Mouse (Mus musculus): ENCODE measurements around the gene Vmn1r204. TPM values are rescaled to one million over a fixed set of nuclear protein-coding genes. Genes with fewer than 3 reads are reported as not detected.
"Not testable (repeated sequence)": the region's sequence is repeated elsewhere in the genome, so short reads cannot be mapped to it uniquely, and the experiment has no call there.

Vmn1r204 gene
- not detected in 2 replicates for polyA plus RNA-seq (2015; fragmentation: Nextera tagmentation; extraction: Ambion mirVana)

- ATAC-seq (ENCODE audit: insufficient number of reproducible peaks, low FRiP score, low TSS enrichment, low read depth); H3K27me3 ChIP-seq; H3K27ac ChIP-seq (replicated peaks): not testable (repeated sequence)
Observed at GRCm38 (mm10) chr13:22552898-22553297, at the start of gene Vmn1r204. Gene Vmn1r204, plus strand, starts transcription at chr13:22553198.

GRCm38 (mm10) chr13:22505281-22505680 lies 47.7 kb upstream of the Vmn1r204 start, which contains the start of gene Vmn1r202:
Gene Vmn1r202, minus strand, starts transcription at chr13:22505381.
- no peak for ATAC-seq (ENCODE audit: insufficient number of reproducible peaks, low FRiP score, low TSS enrichment, low read depth)
- H3K4me1 ChIP-seq, result no peaks in the 10 kb centered on the region
- no peaks in the 10 kb centered on the region for H3K27me3 ChIP-seq
- no peak within 1 kb of the TSS for H3K4me3 ChIP-seq (replicated peaks)
- H3K9me3 ChIP-seq (replicated peaks), result no peaks in the 10 kb centered on the region
- H3K9ac ChIP-seq, result no peak within 1 kb of the TSS
- H3K4me2 ChIP-seq (replicated peaks), result no peak within 1 kb of the TSS
- no peak within 1 kb of the TSS for H3K27ac ChIP-seq (replicated peaks)
- no peaks in the 10 kb centered on the region for H3K36me3 ChIP-seq

More at GRCm38 (mm10) chr13:22552898-22553297, at the start of gene Vmn1r204:
- H3K4me1 ChIP-seq; H3K9ac ChIP-seq; H3K4me2 ChIP-seq (replicated peaks); H3K36me3 ChIP-seq; H3K9me3 ChIP-seq (replicated peaks); H3K4me3 ChIP-seq (replicated peaks): not testable (repeated sequence)
- 63% methylated on average over 1 of the region's 1 CpGs for WGBS

- no peaks in the 10 kb centered on the region for H3K4me1 ChIP-seq
- H3K27me3 ChIP-seq, result no peaks in the 10 kb centered on the region
- H3K4me2 ChIP-seq (replicated peaks), result no peak within 1 kb of the TSS
- H3K27ac ChIP-seq (replicated peaks), result no peak within 1 kb of the TSS
- no peaks in the 10 kb centered on the region for H3K36me3 ChIP-seq
- H3K9ac ChIP-seq, result no peak within 1 kb of the TSS
- H3K9me3 ChIP-seq (replicated peaks), result no peaks in the 10 kb centered on the region
- no peak for ATAC-seq (ENCODE audit: insufficient number of reproducible peaks, low FRiP score, low TSS enrichment, low read depth)
- H3K4me3 ChIP-seq (replicated peaks), result no peak within 1 kb of the TSS
Observed at GRCm38 (mm10) chr13:22517814-22518213, 35.2 kb upstream of the Vmn1r204 start, which contains the start of gene Vmn1r203. Gene Vmn1r203, plus strand, starts transcription at chr13:22518114.

- not testable (repeated sequence) for H3K27ac ChIP-seq (replicated peaks); H3K4me1 ChIP-seq; H3K4me3 ChIP-seq (replicated peaks); H3K9ac ChIP-seq; H3K27me3 ChIP-seq; H3K9me3 ChIP-seq (replicated peaks); H3K36me3 ChIP-seq; H3K4me2 ChIP-seq (replicated peaks); ATAC-seq (ENCODE audit: insufficient number of reproducible peaks, low FRiP score, low TSS enrichment, low read depth)
- WGBS, result 78% methylated on average over 3 of the region's 3 CpGs
Observed at GRCm38 (mm10) chr13:22574911-22575310, 21.9 kb downstream of the Vmn1r204 start.

GRCm38 (mm10) chr13:22583336-22583735 lies 30.3 kb downstream of the Vmn1r204 start:
- not testable (repeated sequence) for H3K9me3 ChIP-seq (replicated peaks); H3K9ac ChIP-seq; H3K36me3 ChIP-seq; H3K27ac ChIP-seq (replicated peaks); ATAC-seq (ENCODE audit: insufficient number of reproducible peaks, low FRiP score, low TSS enrichment, low read depth); H3K4me1 ChIP-seq; H3K27me3 ChIP-seq; H3K4me2 ChIP-seq (replicated peaks); H3K4me3 ChIP-seq (replicated peaks)
- 79% methylated on average over 14 of the region's 14 CpGs for WGBS

GRCm38 (mm10) chr13:22592900-22593299 lies 39.9 kb downstream of the Vmn1r204 start, which contains the start of gene Vmn1r205:
Gene Vmn1r205, minus strand, starts transcription at chr13:22593000.
- Histone ChIP-seq H3K4me1 (no peaks in the 10 kb centered on the region), H3K36me3 (no peaks in the 10 kb centered on the region), H3K9me3 (replicated peaks) (no peaks in the 10 kb centered on the region), H3K4me2 (replicated peaks) (no peak within 1 kb of the TSS), H3K4me3 (replicated peaks) (no peak within 1 kb of the TSS), H3K27ac (replicated peaks) (no peak within 1 kb of the TSS), H3K27me3 (no peaks in the 10 kb centered on the region), H3K9ac (no peak within 1 kb of the TSS)
- 84% methylated on average over 3 of the region's 3 CpGs for WGBS
- no peak for ATAC-seq (ENCODE audit: insufficient number of reproducible peaks, low FRiP score, low TSS enrichment, low read depth)

Other genes with a start within 250 kb of the Vmn1r204 start
- not detected in 2 replicates for gene Vmn1r197, start 228.6 kb upstream of the Vmn1r204 start, polyA plus RNA-seq (2015; fragmentation: Nextera tagmentation; extraction: Ambion mirVana)
- gene Vmn1r198, start 202.8 kb upstream of the Vmn1r204 start, polyA plus RNA-seq (2015; fragmentation: Nextera tagmentation; extraction: Ambion mirVana), result not detected in 2 replicates
- gene Vmn1r199, start 173.4 kb upstream of the Vmn1r204 start, polyA plus RNA-seq (2015; fragmentation: Nextera tagmentation; extraction: Ambion mirVana), result 0.14 TPM in 1 of 2 replicates, not detected in the other
- not detected in 2 replicates for gene Vmn1r200, start 162.8 kb upstream of the Vmn1r204 start, polyA plus RNA-seq (2015; fragmentation: Nextera tagmentation; extraction: Ambion mirVana)
- not detected in 2 replicates for gene Vmn1r201, start 81.3 kb upstream of the Vmn1r204 start, polyA plus RNA-seq (2015; fragmentation: Nextera tagmentation; extraction: Ambion mirVana)
- not detected in 2 replicates for gene Vmn1r202, start 47.8 kb upstream of the Vmn1r204 start, polyA plus RNA-seq (2015; fragmentation: Nextera tagmentation; extraction: Ambion mirVana)
- gene Vmn1r203, start 35.1 kb upstream of the Vmn1r204 start, polyA plus RNA-seq (2015; fragmentation: Nextera tagmentation; extraction: Ambion mirVana), result 0.03 TPM in 1 of 2 replicates, not detected in the other
- gene Vmn1r205, start 39.8 kb downstream of the Vmn1r204 start, polyA plus RNA-seq (2015; fragmentation: Nextera tagmentation; extraction: Ambion mirVana), result not detected in 2 replicates
- gene Vmn1r206, start 71.1 kb downstream of the Vmn1r204 start, polyA plus RNA-seq (2015; fragmentation: Nextera tagmentation; extraction: Ambion mirVana), result not detected in 2 replicates
- not detected in 2 replicates for gene Vmn1r207-ps, start 176.4 kb downstream of the Vmn1r204 start, polyA plus RNA-seq (2015; fragmentation: Nextera tagmentation; extraction: Ambion mirVana)
- gene Vmn1r208, start 224.2 kb downstream of the Vmn1r204 start, polyA plus RNA-seq (2015; fragmentation: Nextera tagmentation; extraction: Ambion mirVana), result 0.12 TPM in 1 of 2 replicates, not detected in the other

All from embryonic facial prominence, embryonic 15.5 days (tissue).